Mouse (Mus musculus) cerebellum, adult 2 months (tissue): ENCODE measurements around the gene Pfkfb3. TPM values are rescaled to one million over a fixed set of nuclear protein-coding genes. Genes with fewer than 3 reads are reported as not detected.

ENCODE experiments used
- DNase-seq, 2 experiments: peaks; one replicate each; pipeline ENCODE4 v3.0.0; 2021
- H3K27ac ChIP-seq: fragments of 200-500 bp; 2 replicates; pipeline ENCODE4 v1.5.1; 2012; ENCODE audit warnings: low read length, control low read depth, inconsistent platforms; ENCODE audit not compliant: insufficient read depth
- H3K27me3 ChIP-seq: fragments of 200-500 bp; 2 replicates; pipeline ENCODE4 v1.6.1; 2012; ENCODE audit warnings: inconsistent platforms, mild to moderate bottlenecking, low read length, moderate library complexity; ENCODE audit not compliant: control insufficient read depth, insufficient read depth
- H3K4me1 ChIP-seq: fragments of 200-500 bp; 2 replicates; pipeline ENCODE4 v1.6.1; 2011; ENCODE audit warnings: low read length; ENCODE audit not compliant: control insufficient read depth, insufficient read depth
- H3K4me3 ChIP-seq: fragments of 200-500 bp; replicated peaks from 2 replicates; pipeline ENCODE3; 2011; ENCODE audit warnings: mild to moderate bottlenecking, low read depth, low read length, control low read depth; ENCODE audit not compliant: insufficient read depth
- CTCF ChIP-seq: fragments of 200-500 bp; IDR thresholded peaks from 2 replicates; pipeline ENCODE4 v1.5.1; 2011; ENCODE audit warnings: low read depth, mild to moderate bottlenecking, control low read depth, low read length, moderate library complexity, borderline replicate concordance; ENCODE audit not compliant: insufficient read depth
- POLR2A ChIP-seq: fragments of 200-500 bp; IDR thresholded peaks from 2 replicates; pipeline ENCODE4 v1.6.1; 2011; ENCODE audit warnings: low read length, control low read depth, borderline replicate concordance; ENCODE audit not compliant: insufficient read depth
- WGBS: fragments of 180-500 bp; shearing (Covaris S2); methylation state at CpG from one replicate; pipeline ENCODE4 v1.1.7; 2018; 5-methylcytosine and 5-hydroxymethylcytosine counted together
- polyA plus RNA-seq: library from polyadenylated mRNA; depleted of rRNA; stranded (reverse); fragments of >200 nt; gene quantifications from 2 replicates; pipeline ENCODE4 v1.2.3, GENCODE M21; 2012

Pfkfb3 gene
- polyA plus RNA-seq, 1 experiment = 38.2 TPM

DNA sequence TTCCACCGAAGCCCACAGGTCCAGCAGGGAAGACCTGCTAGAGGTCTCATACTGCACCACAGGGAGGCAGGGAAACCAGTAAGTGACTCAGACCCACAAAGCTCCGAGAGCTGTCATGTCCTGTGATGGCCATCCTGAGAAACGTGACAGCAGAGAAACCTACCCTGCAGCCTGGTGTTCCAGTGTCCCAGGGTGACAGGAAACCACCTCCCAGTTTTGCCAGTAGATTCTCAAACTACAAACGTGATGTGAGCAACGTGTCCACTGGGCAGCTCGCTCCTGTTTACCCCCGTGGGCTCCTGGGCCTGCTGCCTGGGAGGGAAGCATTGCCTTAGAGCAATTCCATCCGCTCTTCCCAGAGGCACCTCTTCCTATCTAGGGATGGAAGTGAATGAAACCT lies 53.2 kb downstream of the Pfkfb3 start:
- Histone ChIP-seq H3K4me1 (no peaks in the 10 kb centered on the region; the same call in 1 of the 2 replicates), H3K27ac (no peak overlapping the region; the same call in 1 of the 2 replicates), H3K4me3 (peak overlapping the region; percentile 67), H3K27me3 (no peaks in the 10 kb centered on the region)
- no peak for TF ChIP-seq POLR2A
- TF ChIP-seq CTCF = no peak
- 25% methylated on average over 8 of the region's 8 CpGs for WGBS
- DNase-seq = no peak

DNA sequence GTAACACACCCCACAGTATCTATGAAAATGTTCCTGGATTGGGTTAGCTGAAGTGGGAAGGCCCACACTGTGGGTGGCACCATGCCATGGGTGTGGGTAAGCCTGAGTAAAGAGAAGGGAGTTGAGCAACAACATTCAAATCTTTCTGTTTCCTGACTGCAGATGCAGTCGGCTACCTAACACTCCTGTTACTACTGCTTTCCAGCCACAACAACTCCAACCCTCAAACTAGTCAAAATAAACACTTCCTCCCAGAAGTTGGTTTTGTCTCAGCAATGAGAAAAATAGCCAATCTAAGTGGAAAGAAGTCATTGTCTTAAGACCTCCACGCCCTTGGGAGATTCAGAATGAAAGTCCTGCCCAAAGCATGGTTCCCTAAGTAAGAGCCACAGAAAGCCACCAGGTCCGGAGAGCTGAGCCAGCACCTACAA lies 57.3 kb downstream of the Pfkfb3 start:
- 89% methylated on average over 3 of the region's 3 CpGs for WGBS
- TF ChIP-seq POLR2A (no peak), CTCF (no peak)
- no peak for DNase-seq
- Histone ChIP-seq H3K27ac (no peak overlapping the region), H3K4me1 (peaks cover 9% of the 10 kb centered on the region), H3K4me3 (no peak overlapping the region), H3K27me3 (no peaks in the 10 kb centered on the region)

DNA sequence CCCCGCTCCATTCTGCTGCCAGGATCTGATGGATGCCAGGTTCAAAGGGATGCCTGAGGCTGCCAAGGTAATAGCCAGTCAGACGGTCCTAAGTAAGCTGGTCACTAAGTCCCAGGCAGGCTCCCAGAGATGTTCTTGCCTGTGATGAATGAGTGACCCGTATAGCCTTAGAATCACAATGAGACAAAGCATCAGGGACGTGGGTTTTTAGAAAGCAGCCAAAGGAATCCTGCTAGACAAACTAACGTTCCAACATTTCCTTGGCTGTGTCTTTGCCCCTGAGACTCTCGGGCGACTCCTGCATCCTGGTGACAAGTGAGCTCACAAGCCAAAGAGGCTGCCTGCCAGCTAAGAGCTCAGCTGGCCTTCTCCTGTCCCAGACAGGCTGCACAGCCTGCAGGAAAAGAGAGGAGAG lies 59.0 kb downstream of the Pfkfb3 start:
- H3K4me3 ChIP-seq = no peak overlapping the region
- peaks cover 9% of the 10 kb centered on the region for H3K4me1 ChIP-seq
- peak; percentile 50 to 64 for DNase-seq
- no peaks in the 10 kb centered on the region for H3K27me3 ChIP-seq
- no peak for TF ChIP-seq POLR2A
- TF ChIP-seq CTCF = no peak
- 4% methylated on average over 7 of the region's 7 CpGs for WGBS
- no peak overlapping the region for H3K27ac ChIP-seq

DNA sequence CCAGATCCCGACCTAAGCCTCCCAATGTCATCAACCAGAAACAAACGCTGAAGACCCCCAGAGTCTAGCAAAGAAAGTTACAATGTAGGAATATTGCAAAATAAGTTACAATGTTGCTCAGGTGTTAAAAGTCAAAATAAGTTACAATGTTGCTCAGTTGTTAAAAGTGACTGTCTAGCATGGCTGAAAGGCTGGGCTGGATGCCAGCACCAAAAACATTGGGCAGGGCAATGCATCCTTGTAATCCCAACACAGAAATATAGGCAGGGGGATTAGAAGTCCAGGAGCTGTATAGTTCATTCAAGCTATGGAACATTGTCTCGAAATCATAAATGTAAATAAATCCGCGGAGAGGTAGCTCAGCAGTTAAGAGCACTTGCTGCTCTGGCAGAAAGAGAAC lies 61.0 kb downstream of the Pfkfb3 start:
- Histone ChIP-seq H3K4me3 (no peak overlapping the region), H3K27me3 (no peaks in the 10 kb centered on the region), H3K27ac (no peak overlapping the region), H3K4me1 (peaks cover 9% of the 10 kb centered on the region)
- no peak for TF ChIP-seq CTCF
- TF ChIP-seq POLR2A = no peak
- DNase-seq = no peak
- WGBS = 91% methylated on average over 5 of the region's 5 CpGs

DNA sequence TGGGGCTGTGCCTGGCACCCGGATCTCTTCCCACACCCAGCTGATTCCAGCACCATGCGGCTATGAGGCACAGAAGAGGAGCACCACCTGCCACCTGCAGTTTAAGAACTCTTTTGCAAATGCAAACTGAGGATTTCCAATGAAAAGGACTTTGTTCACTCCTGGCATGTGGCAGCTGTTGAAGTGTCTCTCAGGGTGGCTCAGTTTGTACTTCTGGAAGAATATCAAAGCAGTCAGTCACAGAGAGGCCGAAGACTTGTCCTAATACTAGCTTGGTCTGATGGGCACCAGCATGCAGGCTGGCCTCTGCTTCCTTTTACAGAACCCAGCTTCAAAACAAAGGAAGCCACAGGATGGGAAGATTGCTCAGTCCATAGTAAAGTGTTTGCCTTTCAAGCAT lies 62.4 kb downstream of the Pfkfb3 start:
- Histone ChIP-seq H3K4me3 (no peak overlapping the region), H3K27ac (no peak overlapping the region), H3K4me1 (peaks cover 9% of the 10 kb centered on the region), H3K27me3 (no peaks in the 10 kb centered on the region)
- WGBS = 63% methylated on average over 3 of the region's 3 CpGs
- no peak for DNase-seq
- no peak for TF ChIP-seq CTCF
- no peak for TF ChIP-seq POLR2A

DNA sequence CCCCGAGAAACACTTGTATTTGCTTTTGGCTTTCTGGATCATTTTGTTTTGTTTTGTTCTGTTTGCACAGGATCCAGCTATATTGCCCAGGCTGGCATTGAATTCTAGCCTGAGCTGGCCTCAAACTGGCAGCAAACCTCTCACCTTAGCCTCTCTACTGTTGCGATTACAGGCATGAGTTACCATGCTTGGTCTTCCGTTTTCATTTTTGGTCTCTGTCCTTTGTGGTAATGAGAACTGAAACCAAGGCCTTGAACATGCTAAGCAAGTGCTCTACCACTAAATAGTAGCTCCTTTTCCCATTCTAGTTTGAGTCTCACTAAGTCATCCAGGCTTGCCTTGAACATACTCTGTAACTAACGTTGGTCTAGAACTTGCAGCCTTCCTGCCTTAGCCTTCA lies 63.3 kb downstream of the Pfkfb3 start:
- Histone ChIP-seq H3K27me3 (no peaks in the 10 kb centered on the region), H3K4me3 (no peak overlapping the region), H3K4me1 (peaks cover 9% of the 10 kb centered on the region), H3K27ac (no peak overlapping the region)
- 89% methylated on average over 4 of the region's 4 CpGs for WGBS
- DNase-seq = no peak
- TF ChIP-seq CTCF (no peak), POLR2A (no peak)

DNA sequence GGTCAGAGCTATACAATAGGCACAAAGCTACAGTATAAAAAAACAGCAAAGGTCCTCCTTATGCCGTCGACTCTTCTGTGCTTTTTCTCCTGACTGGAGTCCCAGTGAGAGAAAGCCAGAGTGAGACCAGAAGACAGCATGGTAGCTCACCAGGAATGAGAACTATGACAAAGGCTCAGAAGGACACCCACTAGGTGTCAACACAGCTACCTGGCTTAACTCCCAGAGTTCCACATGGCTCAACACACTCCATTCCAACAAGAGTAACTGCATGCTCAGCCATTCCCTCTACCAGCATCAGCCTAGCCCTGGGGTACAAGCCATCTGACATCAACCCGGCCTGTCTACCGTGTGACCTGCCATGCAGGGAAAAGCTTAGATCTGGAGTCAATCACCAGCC lies 70.7 kb downstream of the Pfkfb3 start:
- Histone ChIP-seq H3K4me1 (peaks cover 4% of the 10 kb centered on the region), H3K4me3 (no peak overlapping the region), H3K27ac (no peak overlapping the region), H3K27me3 (no peaks in the 10 kb centered on the region)
- peak; percentile 59 to 82 for DNase-seq
- TF ChIP-seq POLR2A (no peak), CTCF (no peak)
- WGBS = 14% methylated on average over 4 of the region's 4 CpGs

DNA sequence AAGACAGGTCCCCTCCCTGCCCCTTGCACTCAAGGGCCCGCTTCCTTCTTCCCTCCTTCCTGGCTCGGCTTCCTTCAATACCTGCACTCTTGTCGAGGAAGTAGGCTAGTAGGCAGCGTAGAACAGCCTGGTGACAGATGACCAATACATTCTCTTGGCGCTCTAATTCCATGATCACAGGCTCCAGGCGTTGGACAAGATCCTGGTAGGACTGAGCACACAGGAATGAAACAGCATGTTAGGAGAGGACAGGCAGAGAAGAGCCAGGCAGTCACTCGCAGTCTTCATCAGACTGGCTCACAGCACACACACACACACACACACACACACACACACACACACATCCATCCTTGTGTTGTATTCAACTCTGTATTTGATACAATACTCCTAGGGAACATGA lies 71.5 kb downstream of the Pfkfb3 start:
- Histone ChIP-seq H3K4me1 (peaks cover 4% of the 10 kb centered on the region), H3K27ac (no peak overlapping the region), H3K27me3 (no peaks in the 10 kb centered on the region), H3K4me3 (no peak overlapping the region)
- WGBS = 57% methylated on average over 7 of the region's 7 CpGs
- peak in 1 of 2 experiments; percentile 46 for DNase-seq
- TF ChIP-seq POLR2A = no peak
- TF ChIP-seq CTCF = no peak
